Mouse (Mus musculus) CH12.LX (cell line): Measurements from ENCODE around the gene Zfp870. TPM values are rescaled to one million over a fixed set of nuclear protein-coding genes. Genes with fewer than 3 reads are reported as not detected.
A peak's percentile ranks its signal among the peaks of the same experiment; 100 is the strongest.

Experiments used
- DNase-seq: peaks from one replicate; pipeline ENCODE4 v3.0.0-alpha.2; 2013; ENCODE audit errors: extremely low read depth
- H3K27ac ChIP-seq: 2 replicates; pipeline ENCODE4 v1.5.1; 2012; ENCODE audit warnings: low read depth, mild to moderate bottlenecking, control low read depth, moderate library complexity; ENCODE audit not compliant: insufficient read depth
- H3K27me3 ChIP-seq: replicated peaks from 2 replicates; pipeline ENCODE3; 2012; ENCODE audit warnings: inconsistent platforms
- H3K36me3 ChIP-seq, 2 experiments: replicated peaks in 1 of 2; 2 replicates each; pipeline versions ENCODE3 to v1.6.1; 2012; ENCODE audit warnings: inconsistent platforms in 1 of 2, low read length in 1 of 2, mild to moderate bottlenecking in 1 of 2, mixed read lengths in 1 of 2, moderate library complexity in 1 of 2; ENCODE audit not compliant: control insufficient read depth in 1 of 2, insufficient read depth in 1 of 2
- H3K4me1 ChIP-seq, 2 experiments: 2 replicates each; pipeline ENCODE4 v1.6.1; 2012; ENCODE audit warnings: inconsistent platforms in 1 of 2, moderate library complexity in 1 of 2; ENCODE audit not compliant: insufficient read depth in 2 of 2, control insufficient read depth in 1 of 2
- H3K4me2 ChIP-seq: 2 replicates; pipeline ENCODE4 v1.6.1; 2012; ENCODE audit warnings: low read depth, mild to moderate bottlenecking, control low read depth; ENCODE audit not compliant: poor library complexity, insufficient read depth, severe bottlenecking
- H3K4me3 ChIP-seq, 3 experiments: fragments of 150-350 bp in 1 of 3; sonication (generic) in 1 of 3; replicated peaks in 1 of 3; 2 replicates each; pipeline versions ENCODE3 to v1.5.1; 2011 to 2012; ENCODE audit warnings: low read depth in 2 of 3, low read length in 2 of 3, mild to moderate bottlenecking in 2 of 3, moderate library complexity in 2 of 3, control low read depth in 1 of 3, improper control_type of control experiment in 1 of 3, inconsistent platforms in 1 of 3, mixed read lengths in 1 of 3; ENCODE audit not compliant: poor library complexity in 1 of 3
- H3K79me2 ChIP-seq: replicated peaks from 2 replicates; pipeline ENCODE4 v1.6.1; 2012; ENCODE audit warnings: mild to moderate bottlenecking, moderate library complexity; ENCODE audit not compliant: control insufficient read depth, poor library complexity, insufficient read depth, severe bottlenecking; ENCODE audit errors: extremely low read depth
- H3K9ac ChIP-seq: 2 replicates; pipeline ENCODE4 v1.6.1; 2012; ENCODE audit warnings: low read depth, mild to moderate bottlenecking, control low read depth, moderate library complexity; ENCODE audit not compliant: insufficient read depth
- H3K9me3 ChIP-seq: replicated peaks from 2 replicates; pipeline ENCODE3; 2012; ENCODE audit warnings: low read length, inconsistent platforms, mixed read lengths
- CHD1 ChIP-seq: IDR thresholded peaks from 2 replicates; pipeline ENCODE4 v1.6.1; 2012; ENCODE audit warnings: low read depth, low read length, improper control_type of control experiment, inconsistent platforms
- CTCF ChIP-seq, 2 experiments: IDR thresholded peaks in 1 of 2; conservative IDR thresholded peaks in 1 of 2; 2 replicates each; pipeline ENCODE4 v1.5.1; 2011 to 2012; ENCODE audit warnings: low read depth in 2 of 2, low read length in 2 of 2, improper control_type of control experiment in 1 of 2, inconsistent platforms in 1 of 2, mild to moderate bottlenecking in 1 of 2, moderate library complexity in 1 of 2
- JUN ChIP-seq: IDR thresholded peaks from 2 replicates; pipeline ENCODE4 v1.6.1; 2011; ENCODE audit warnings: low read depth, mild to moderate bottlenecking, low read length, improper control_type of control experiment, moderate library complexity; ENCODE audit not compliant: insufficient read depth
- JUND ChIP-seq: conservative IDR thresholded peaks from 2 replicates; pipeline ENCODE4 v1.6.1; 2011; ENCODE audit warnings: low read depth, low read length, improper control_type of control experiment
- KAT2A ChIP-seq: IDR thresholded peaks from 2 replicates; pipeline ENCODE4 v1.6.1; 2012; ENCODE audit warnings: low read length, improper control_type of control experiment, inconsistent platforms; ENCODE audit not compliant: insufficient replicate concordance
- MAX ChIP-seq: IDR thresholded peaks from 2 replicates; pipeline ENCODE4 v1.6.1; 2011; ENCODE audit warnings: low read length, improper control_type of control experiment
- MYC ChIP-seq: IDR thresholded peaks from 2 replicates; pipeline ENCODE4 v1.6.1; 2011; ENCODE audit warnings: low read depth, mild to moderate bottlenecking, improper control_type of control experiment, low read length
- PAX5 ChIP-seq: IDR thresholded peaks from 2 replicates; pipeline ENCODE4 v1.6.1; 2012; ENCODE audit warnings: low read length, inconsistent platforms, mixed read lengths
- POLR2AphosphoS2 ChIP-seq: IDR thresholded peaks from 2 replicates; pipeline ENCODE4 v1.6.1; 2011; ENCODE audit warnings: low read depth, low read length, improper control_type of control experiment
- RCOR1 ChIP-seq: conservative IDR thresholded peaks from 2 replicates; pipeline ENCODE4 v1.6.1; 2012; ENCODE audit warnings: low read depth, mild to moderate bottlenecking, inconsistent platforms, low read length, improper control_type of control experiment
- SIN3A ChIP-seq: IDR thresholded peaks from 2 replicates; pipeline ENCODE4 v1.6.1; 2012; ENCODE audit warnings: low read length, improper control_type of control experiment, inconsistent platforms
- TBP ChIP-seq: conservative IDR thresholded peaks from 2 replicates; pipeline ENCODE4 v1.6.1; 2011; ENCODE audit warnings: low read depth, low read length, improper control_type of control experiment
- ZKSCAN1 ChIP-seq: IDR thresholded peaks from 2 replicates; pipeline ENCODE4 v1.6.1; 2012; ENCODE audit warnings: low read depth, inconsistent platforms, low read length, improper control_type of control experiment, borderline replicate concordance
- ZMIZ1 ChIP-seq: IDR thresholded peaks from 2 replicates; pipeline ENCODE4 v1.6.1; 2012; ENCODE audit warnings: low read depth, mild to moderate bottlenecking, inconsistent platforms, low read length, improper control_type of control experiment
- dilution Hi-C: fragments of 300-500 bp; cut with MboI; formaldehyde crosslinking; loops from 2 replicates; pipeline ENCODE4 v1.14.3; 2020; ENCODE audit warnings: low sequenced_read_pairs; ENCODE audit not compliant: extremely low pct_unique_long_range_greater_than_20kb, extremely low pct_ligation_motif_present
- in situ Hi-C: fragments of 300-500 bp; cut with MboI; formaldehyde crosslinking; loops from 3 replicates; pipeline ENCODE4 v1.14.3; 2019; ENCODE audit warnings: low sequenced_read_pairs, low pct_ligation_motif_present, low pct_unique_long_range_greater_than_20kb, mixed read lengths
- polyA plus RNA-seq: library from polyadenylated mRNA; unstranded; fragments of >175 nt; gene quantifications from 2 replicates; pipeline ENCODE4 v1.2.1, GENCODE M21; 2012; ENCODE audit warnings: low read depth; ENCODE audit not compliant: insufficient read length
- total RNA-seq, 2 experiments: library from RNA; depleted of rRNA; stranded (reverse); fragments of 300-350 nt in 1 of 2; fragments of >200 nt in 1 of 2; gene quantifications; 2 replicates each; pipeline ENCODE4 v1.2.3; 2012 to 2014

Zfp870 gene
- total and polyA plus RNA-seq, 3 experiments: 3.4 to 10.4 (median 5.8) TPM

GRCm38 (mm10) chr17:32891239-32892180 lies at the start of gene Zfp870 (continued):
- no peak for TF ChIP-seq CHD1

DNA sequence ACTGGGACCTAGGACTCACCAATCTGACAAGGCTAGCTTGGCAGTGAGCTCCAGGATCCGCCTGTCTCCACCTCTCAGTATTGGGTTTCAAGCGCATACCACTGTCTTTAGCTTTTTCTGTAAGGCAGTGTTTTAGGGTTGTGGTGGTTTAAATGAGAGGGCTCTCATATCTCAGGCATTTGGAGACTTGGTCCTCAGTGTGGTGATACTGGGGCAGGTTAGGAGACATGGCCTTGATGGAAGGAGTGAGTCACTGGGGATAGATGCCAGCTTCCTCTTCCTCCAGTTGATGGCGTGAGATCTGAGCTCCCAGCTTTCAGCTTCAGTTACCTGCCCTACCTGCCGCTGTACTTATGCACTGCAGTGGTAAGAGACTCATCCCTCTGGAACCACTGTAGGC lies 48.4 kb upstream of the Zfp870 start:
- H3K27me3 ChIP-seq: no peaks in the 10 kb centered on the region
- TF ChIP-seq KAT2A (no peak), CTCF (conservative IDR thresholded peaks at IDR 0.05 in 1 of 2, IDR thresholded peaks at IDR 0.05 in 1 of 2; ENCODE audit: low read depth in 2 of 2, low read length in 2 of 2) (no peak), JUN (0 out of 2 replicates have a peak, but pooled peaks have one; percentile 7), JUND (peak; percentile 27; the same call in 1 of the 2 replicates)
- H3K36me3 ChIP-seq: peaks cover 0 to 36% of the 10 kb centered on the region in 2 experiments
- peaks cover 0 to 14% of the 10 kb centered on the region in 2 experiments; a peak in 2 of 4 replicates for H3K4me1 ChIP-seq
- H3K4me3 ChIP-seq: no peak overlapping the region
- in situ Hi-C loops (no loop called here), dilution Hi-C loops (no loop called here)
- no peak overlapping the region for H3K4me2 ChIP-seq
- no peaks in the 10 kb centered on the region for H3K79me2 ChIP-seq
- H3K9ac ChIP-seq: no peak overlapping the region
- DNase-seq: no peak
- no peak overlapping the region for H3K27ac ChIP-seq
- no peaks in the 10 kb centered on the region for H3K9me3 ChIP-seq

GRCm38 (mm10) chr17:32927803-32928202 lies 36.4 kb upstream of the Zfp870 start:
- dilution Hi-C loops: no loop called here
- Histone ChIP-seq H3K27me3 (no peaks in the 10 kb centered on the region), H3K9me3 (no peaks in the 10 kb centered on the region)

More at GRCm38 (mm10) chr17:32927803-32928202, 36.4 kb upstream of the Zfp870 start:
- H3K4me1 ChIP-seq: peaks cover 0 to 10% of the 10 kb centered on the region in 2 experiments; a peak in 2 of 4 replicates
- DNase-seq: no peak
- H3K79me2 ChIP-seq: no peaks in the 10 kb centered on the region
- in situ Hi-C loops: no loop called here
- H3K4me2 ChIP-seq: no peak overlapping the region
- no peak overlapping the region for H3K4me3 ChIP-seq
- no peak overlapping the region for H3K9ac ChIP-seq
- H3K36me3 ChIP-seq: peaks cover 6 to 64% of the 10 kb centered on the region in 2 experiments
- H3K27ac ChIP-seq: no peak overlapping the region
- TF ChIP-seq ZKSCAN1 (no peak), MAX (no peak), JUN (no peak), RCOR1 (no peak), SIN3A (no peak), CHD1 (no peak), POLR2AphosphoS2 (no peak), TBP (no peak), MYC (no peak), ZMIZ1 (no peak), PAX5 (no peak)
